Comparison of ENCODE assay signal across 28 mouse cellular contexts in the genomic region with DNA sequence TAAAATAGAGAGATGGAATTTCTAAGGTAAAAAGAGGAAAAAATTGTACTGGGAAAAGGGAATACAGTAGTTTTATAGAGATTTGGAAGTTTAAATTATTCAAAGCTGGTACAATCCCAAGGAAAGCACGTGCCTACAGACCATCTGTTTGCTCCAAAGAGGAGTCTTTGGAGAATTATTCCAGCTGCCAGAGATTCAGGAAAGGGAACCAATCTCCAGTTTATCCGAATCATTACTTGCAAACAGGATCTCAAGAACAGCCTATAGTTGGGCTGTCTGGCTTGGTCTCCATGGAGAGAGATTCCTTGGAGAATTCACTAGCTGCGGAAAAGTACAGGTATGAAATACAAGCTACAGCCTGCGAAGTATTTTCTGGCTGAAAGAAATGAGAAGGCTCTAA.
DNase-seq lines count a peak whose midpoint lies in the region; TF ChIP-seq lines count a peak whose summit lies in the region.
"Had no signal": no experiment of that assay in that cellular context is flagged by ENCODE, and none has a peak within 500 bp of the region (broad histone marks: within the 10 kb centered on the region; RNA-seq: fewer than 3 reads in every experiment).

No protein-coding gene starts in this region.

- H3K4me3 ChIP-seq in left cerebral cortex, adult 2 months: no peak overlapping the region
- no peak overlapping the region for H3K4me3 ChIP-seq in heart, adult 2 months
- H3K4me3 ChIP-seq: embryonic facial prominence, embryonic 12.5 days; embryonic facial prominence, embryonic 15.5 days; heart, embryonic 10.5 days; heart, embryonic 13.5 days had no signal

- no peaks in the 10 kb centered on the region for H3K79me2 ChIP-seq in heart, adult 2 months (replicated peaks; ENCODE audit: control insufficient read depth, insufficient read depth, low read length)

- TF ChIP-seq CTCF in left cerebral cortex, adult 2 months (IDR thresholded peaks at IDR 0.05): no peak
- no peak for TF ChIP-seq CTCF in brain, embryonic 14.5 days (IDR thresholded peaks at IDR 0.05; ENCODE audit: borderline replicate concordance, extremely low read depth, insufficient read depth, insufficient read length)
- TF ChIP-seq CTCF in heart, adult 2 months (IDR thresholded peaks at IDR 0.05): no peak

- no peak overlapping the region for H3K9ac ChIP-seq in heart, adult 2 months (ENCODE audit: low read depth, low read length)
- H3K9ac ChIP-seq: embryonic facial prominence, embryonic 12.5 days; embryonic facial prominence, embryonic 15.5 days; forebrain, postnatal 0 days; heart, embryonic 13.5 days; hindbrain, embryonic 14.5 days had no signal

- no peak overlapping the region for H3K27ac ChIP-seq in left cerebral cortex, adult 2 months
- no peak overlapping the region for H3K27ac ChIP-seq in heart, adult 2 months
- H3K27ac ChIP-seq: embryonic facial prominence, embryonic 12.5 days; embryonic facial prominence, embryonic 15.5 days; heart, embryonic 10.5 days; heart, embryonic 13.5 days; hindbrain, embryonic 14.5 days; hindbrain, postnatal 0 days had no signal

- no peak for TF ChIP-seq POLR2A in brain, embryonic 14.5 days (IDR thresholded peaks at IDR 0.05; ENCODE audit: borderline replicate concordance, extremely low read depth, insufficient read depth, insufficient read length, poor library complexity, severe bottlenecking)
- no peak for TF ChIP-seq POLR2A in heart, adult 2 months (IDR thresholded peaks at IDR 0.05; ENCODE audit: insufficient read depth, low read depth, low read length)

- DNase-seq in frontal cortex, postnatal 36 days (ENCODE audit: low spot score in 2 of 2): peak; percentile 3 to 42
- DNase-seq in frontal cortex, postnatal 14 days (ENCODE audit: low spot score in 2 of 2): no peak
- peak; percentile 19 to 45 for DNase-seq in left cerebral cortex, postnatal 25 days (ENCODE audit: low spot score in 2 of 2)
- no peak for DNase-seq in left cerebral cortex, adult 2 months (ENCODE audit: extremely low spot score in 1 of 2, low spot score in 2 of 2)
- peak; percentile 10 for DNase-seq in right cerebral cortex, adult 2 months (ENCODE audit: low spot score in 2 of 2)
- DNase-seq in right cerebral cortex, postnatal 14 days: no peak
- DNase-seq in brain, embryonic 14.5 days (ENCODE audit: low read depth): peak; percentile 8
- DNase-seq in heart, adult 2 months: no peak
- DNase-seq: adrenal gland, postnatal 10 days; adrenal gland, postnatal 36 days; B cell, adult 2 months; cerebellum, adult 11-12 months; cerebellum, adult 8-10 months; cerebellum, postnatal 14 days; forebrain, postnatal 0 days; gastrocnemius, postnatal 25 days; heart, adult 18-20 months; heart, postnatal 14 days; heart, postnatal 4 days had no signal

- intact Hi-C loops in left cerebral cortex, postnatal 25 days (cut with DNase I): no loop called here
- intact Hi-C loops in left cerebral cortex, adult 2 months (cut with DNase I): no loop called here
- intact Hi-C loops in heart, adult 2 months (cut with DNase I): no loop called here

- no peak for TF ChIP-seq EP300 in heart, adult 2 months (IDR thresholded peaks at IDR 0.05; ENCODE audit: insufficient read depth, low read depth, low read length)

- 77% methylated on average over 4 of the region's 4 CpGs for WGBS in heart, adult 2 months

- no peaks in the 10 kb centered on the region for H3K4me1 ChIP-seq in heart, adult 2 months (ENCODE audit: control insufficient read depth, insufficient read depth, low read length)
- H3K4me1 ChIP-seq: embryonic facial prominence, embryonic 12.5 days; embryonic facial prominence, embryonic 15.5 days; heart, embryonic 10.5 days; heart, embryonic 13.5 days had no signal

- no peaks in the 10 kb centered on the region for H3K36me3 ChIP-seq in heart, adult 2 months (ENCODE audit: control insufficient read depth, insufficient read depth, low read length)
- H3K36me3 ChIP-seq: embryonic facial prominence, embryonic 12.5 days; embryonic facial prominence, embryonic 15.5 days; G1E; heart, embryonic 10.5 days; heart, embryonic 13.5 days had no signal

- no peaks in the 10 kb centered on the region for H3K27me3 ChIP-seq in heart, adult 2 months (ENCODE audit: control insufficient read depth, insufficient read depth, low read length)
- H3K27me3 ChIP-seq: CH12.LX; embryonic facial prominence, embryonic 12.5 days; embryonic facial prominence, embryonic 15.5 days; heart, embryonic 13.5 days; Patski had no signal

Comparison
In these comparisons a context has a peak if more than half of its experiments do, and no peak if none do; other contexts are left out.
1. DNase-seq: peak in frontal cortex, postnatal 36 days (2 of 2), left cerebral cortex, postnatal 25 days (2 of 2), right cerebral cortex, adult 2 months (2 of 2) and brain, embryonic 14.5 days (single experiment); none in frontal cortex, postnatal 14 days (0 of 2), left cerebral cortex, adult 2 months (0 of 2), right cerebral cortex, postnatal 14 days (single experiment) and heart, adult 2 months (0 of 2).